Mouse (Mus musculus): Measurements from ENCODE around the gene Pacsin1. TPM values are rescaled to one million over a fixed set of nuclear protein-coding genes. Genes with fewer than 3 reads are reported as not detected.

Gene Pacsin1
- 1.4 and 1.7 TPM in 2 replicates for polyA plus RNA-seq (2015; fragmentation: Nextera tagmentation; extraction: Ambion mirVana)

GRCm38 (mm10) chr17:27655089-27656010, at the start of gene Pacsin1:
Gene Pacsin1 (plus strand): TSS chr17:27655509.
- no peak within 1 kb of the TSS for H3K27ac ChIP-seq (ENCODE audit: low read length)
- peak within 1 kb of the TSS; percentile 53; the same call in 1 of the 2 replicates for H3K9ac ChIP-seq (replicated peaks; ENCODE audit: low read length)
- no peaks in the 10 kb centered on the region for H3K9me3 ChIP-seq (ENCODE audit: low read length)
- peak within 1 kb of the TSS; percentile 52 for H3K4me3 ChIP-seq (ENCODE audit: low read length)
- peaks cover 31% of the 10 kb centered on the region for H3K27me3 ChIP-seq (ENCODE audit: insufficient read depth, low read length)
- peaks cover 14% of the 10 kb centered on the region for H3K4me1 ChIP-seq (ENCODE audit: insufficient read depth, low read length)
- H3K36me3 ChIP-seq (ENCODE audit: insufficient read depth, low read length) = no peaks in the 10 kb centered on the region
- ATAC-seq (ENCODE audit: low FRiP score, low TSS enrichment) = peak; percentile 47; the same call in 1 of the 2 replicates
- H3K4me2 ChIP-seq (replicated peaks; ENCODE audit: low read depth, low read length) = peak within 1 kb of the TSS; percentile 88
- WGBS = 1% methylated on average over 56 of the region's 65 CpGs

- Histone ChIP-seq H3K4me1 (ENCODE audit: insufficient read depth, low read length) (peaks cover 10% of the 10 kb centered on the region; the same call in 1 of the 2 replicates), H3K4me2 (replicated peaks; ENCODE audit: low read depth, low read length) (no peak overlapping the region), H3K9me3 (ENCODE audit: low read length) (no peaks in the 10 kb centered on the region), H3K27me3 (ENCODE audit: insufficient read depth, low read length) (no peaks in the 10 kb centered on the region), H3K4me3 (ENCODE audit: low read length) (no peak overlapping the region), H3K9ac (replicated peaks; ENCODE audit: low read length) (no peak overlapping the region), H3K36me3 (ENCODE audit: insufficient read depth, low read length) (no peaks in the 10 kb centered on the region), H3K27ac (ENCODE audit: low read length) (no peak overlapping the region)
- 85% methylated on average over 7 of the region's 7 CpGs for WGBS
- ATAC-seq (ENCODE audit: low FRiP score, low TSS enrichment) = no peak
Measured at GRCm38 (mm10) chr17:27609576-27609975, 45.7 kb upstream of the Pacsin1 start.

- Histone ChIP-seq H3K4me1 (ENCODE audit: insufficient read depth, low read length) (peaks cover 10% of the 10 kb centered on the region; the same call in 1 of the 2 replicates), H3K27me3 (ENCODE audit: insufficient read depth, low read length) (no peaks in the 10 kb centered on the region), H3K4me3 (ENCODE audit: low read length) (no peak overlapping the region), H3K36me3 (ENCODE audit: insufficient read depth, low read length) (no peaks in the 10 kb centered on the region), H3K9ac (replicated peaks; ENCODE audit: low read length) (no peak overlapping the region), H3K9me3 (ENCODE audit: low read length) (no peaks in the 10 kb centered on the region), H3K27ac (ENCODE audit: low read length) (no peak overlapping the region), H3K4me2 (replicated peaks; ENCODE audit: low read depth, low read length) (no peak overlapping the region)
- 69% methylated on average over 10 of the region's 10 CpGs for WGBS
- no peak for ATAC-seq (ENCODE audit: low FRiP score, low TSS enrichment)
Measured at GRCm38 (mm10) chr17:27610679-27611518, 44.4 kb upstream of the Pacsin1 start.

GRCm38 (mm10) chr17:27611519-27611884, 43.8 kb upstream of the Pacsin1 start:
- H3K4me2 ChIP-seq (replicated peaks; ENCODE audit: low read depth, low read length) = no peak overlapping the region
- WGBS = 40% methylated on average over 3 of the region's 3 CpGs
- H3K27ac ChIP-seq (ENCODE audit: low read length) = no peak overlapping the region
- no peaks in the 10 kb centered on the region for H3K36me3 ChIP-seq (ENCODE audit: insufficient read depth, low read length)
- no peak overlapping the region for H3K9ac ChIP-seq (replicated peaks; ENCODE audit: low read length)
- H3K4me1 ChIP-seq (ENCODE audit: insufficient read depth, low read length) = peaks cover 10% of the 10 kb centered on the region; the same call in 1 of the 2 replicates
- H3K4me3 ChIP-seq (ENCODE audit: low read length) = no peak overlapping the region
- no peak for ATAC-seq (ENCODE audit: low FRiP score, low TSS enrichment)
- H3K9me3 ChIP-seq (ENCODE audit: low read length) = no peaks in the 10 kb centered on the region
- no peaks in the 10 kb centered on the region for H3K27me3 ChIP-seq (ENCODE audit: insufficient read depth, low read length)

- H3K4me3 ChIP-seq (ENCODE audit: low read length) = no peak overlapping the region
- ATAC-seq (ENCODE audit: low FRiP score, low TSS enrichment) = no peak
- peaks cover 4% of the 10 kb centered on the region; the same call in 1 of the 2 replicates for H3K36me3 ChIP-seq (ENCODE audit: insufficient read depth, low read length)
- no peaks in the 10 kb centered on the region for H3K27me3 ChIP-seq (ENCODE audit: insufficient read depth, low read length)
- no peak overlapping the region for H3K9ac ChIP-seq (replicated peaks; ENCODE audit: low read length)
- no peaks in the 10 kb centered on the region for H3K9me3 ChIP-seq (ENCODE audit: low read length)
- H3K27ac ChIP-seq (ENCODE audit: low read length) = no peak overlapping the region
- 75% methylated on average over 5 of the region's 5 CpGs for WGBS
- H3K4me1 ChIP-seq (ENCODE audit: insufficient read depth, low read length) = peaks cover 10% of the 10 kb centered on the region; the same call in 1 of the 2 replicates
- H3K4me2 ChIP-seq (replicated peaks; ENCODE audit: low read depth, low read length) = no peak overlapping the region
Measured at GRCm38 (mm10) chr17:27611994-27612393, 43.3 kb upstream of the Pacsin1 start.

- Histone ChIP-seq H3K36me3 (ENCODE audit: insufficient read depth, low read length) (peaks cover 13% of the 10 kb centered on the region), H3K4me1 (ENCODE audit: insufficient read depth, low read length) (peaks cover 10% of the 10 kb centered on the region; the same call in 1 of the 2 replicates), H3K27ac (ENCODE audit: low read length) (no peak overlapping the region), H3K27me3 (ENCODE audit: insufficient read depth, low read length) (no peaks in the 10 kb centered on the region), H3K4me3 (ENCODE audit: low read length) (no peak overlapping the region), H3K9ac (replicated peaks; ENCODE audit: low read length) (no peak overlapping the region), H3K9me3 (ENCODE audit: low read length) (peaks cover 6% of the 10 kb centered on the region; the same call in 1 of the 2 replicates), H3K4me2 (replicated peaks; ENCODE audit: low read depth, low read length) (no peak overlapping the region)
- ATAC-seq (ENCODE audit: low FRiP score, low TSS enrichment) = no peak
- WGBS = 88% methylated on average over 4 of the region's 4 CpGs
Measured at GRCm38 (mm10) chr17:27613016-27613415, 42.3 kb upstream of the Pacsin1 start.

- H3K9ac ChIP-seq (replicated peaks; ENCODE audit: low read length) = no peak overlapping the region
- no peak for ATAC-seq (ENCODE audit: low FRiP score, low TSS enrichment)
- H3K27me3 ChIP-seq (ENCODE audit: insufficient read depth, low read length) = no peaks in the 10 kb centered on the region
- H3K4me3 ChIP-seq (ENCODE audit: low read length) = no peak overlapping the region
- 62% methylated on average over 7 of the region's 7 CpGs for whole genome bisulfite sequencing
- peaks cover 14% of the 10 kb centered on the region for H3K4me1 ChIP-seq (ENCODE audit: insufficient read depth, low read length)
- H3K4me2 ChIP-seq (replicated peaks; ENCODE audit: low read depth, low read length) = no peak overlapping the region
- peaks cover 18% of the 10 kb centered on the region for H3K36me3 ChIP-seq (ENCODE audit: insufficient read depth, low read length)
- H3K9me3 ChIP-seq (ENCODE audit: low read length) = peaks cover 6% of the 10 kb centered on the region; the same call in 1 of the 2 replicates
- no peak overlapping the region for H3K27ac ChIP-seq (ENCODE audit: low read length)
Measured at GRCm38 (mm10) chr17:27615388-27615787, 39.9 kb upstream of the Pacsin1 start.

- H3K27ac ChIP-seq (ENCODE audit: low read length) = 0 out of 2 replicates have a peak overlapping the region, but pooled peaks have one; percentile 87
- H3K9me3 ChIP-seq (ENCODE audit: low read length) = peaks cover 6% of the 10 kb centered on the region; the same call in 1 of the 2 replicates
- H3K4me2 ChIP-seq (replicated peaks; ENCODE audit: low read depth, low read length) = peak overlapping the region; percentile 73
- 45% methylated on average over 8 of the region's 8 CpGs for WGBS
- H3K9ac ChIP-seq (replicated peaks; ENCODE audit: low read length) = peak overlapping the region; percentile 93; the same call in 1 of the 2 replicates
- H3K36me3 ChIP-seq (ENCODE audit: insufficient read depth, low read length) = peaks cover 18% of the 10 kb centered on the region
- no peak for ATAC-seq (ENCODE audit: low FRiP score, low TSS enrichment)
- peak overlapping the region; percentile 78 for H3K4me3 ChIP-seq (ENCODE audit: low read length)
- peaks cover 26% of the 10 kb centered on the region for H3K4me1 ChIP-seq (ENCODE audit: insufficient read depth, low read length)
- no peaks in the 10 kb centered on the region for H3K27me3 ChIP-seq (ENCODE audit: insufficient read depth, low read length)
Measured at GRCm38 (mm10) chr17:27621161-27621560, 34.1 kb upstream of the Pacsin1 start.

- ATAC-seq (ENCODE audit: low FRiP score, low TSS enrichment) = no peak
- peaks cover 6% of the 10 kb centered on the region; the same call in 1 of the 2 replicates for H3K9me3 ChIP-seq (ENCODE audit: low read length)
- peak overlapping the region; percentile 93 for H3K9ac ChIP-seq (replicated peaks; ENCODE audit: low read length)
- peak overlapping the region; percentile 87 for H3K27ac ChIP-seq (ENCODE audit: low read length)
- peak overlapping the region; percentile 78 for H3K4me3 ChIP-seq (ENCODE audit: low read length)
- H3K4me2 ChIP-seq (replicated peaks; ENCODE audit: low read depth, low read length) = peak overlapping the region; percentile 73
- H3K36me3 ChIP-seq (ENCODE audit: insufficient read depth, low read length) = peaks cover 15% of the 10 kb centered on the region
- WGBS = 2% methylated on average over 23 of the region's 23 CpGs
- peaks cover 26% of the 10 kb centered on the region for H3K4me1 ChIP-seq (ENCODE audit: insufficient read depth, low read length)
- H3K27me3 ChIP-seq (ENCODE audit: insufficient read depth, low read length) = no peaks in the 10 kb centered on the region
Measured at GRCm38 (mm10) chr17:27621705-27622531, 33.4 kb upstream of the Pacsin1 start.
